Mouse (Mus musculus) embryonic facial prominence, embryonic 13.5 days (tissue): ENCODE data around the gene Ptpn5. TPM values are rescaled to one million over a fixed set of nuclear protein-coding genes. Genes with fewer than 3 reads are reported as not detected.
A peak's percentile ranks its signal among the peaks of the same experiment; 100 is the strongest.

Experiments
- ATAC-seq: fragments of 200-750 bp; cut with Nextera tagmentation; 2 replicates; pipeline ENCODE4 v1.8.0; 2017; ENCODE audit warnings: low read depth; ENCODE audit not compliant: insufficient number of reproducible peaks, insufficient read depth, low FRiP score, low TSS enrichment
- H3K27ac ChIP-seq: fragments of 300-500 bp; sonication (generic); 2 replicates; pipeline ENCODE4 v1.5.1; 2015; ENCODE audit warnings: moderate library complexity, mild to moderate bottlenecking, inconsistent platforms
- H3K27me3 ChIP-seq: fragments of 300-500 bp; sonication (generic); 2 replicates; pipeline ENCODE4 v1.6.1; 2015; ENCODE audit warnings: mild to moderate bottlenecking, inconsistent platforms
- H3K36me3 ChIP-seq: fragments of 300-500 bp; sonication (generic); 2 replicates; pipeline ENCODE4 v1.6.1; 2015; ENCODE audit warnings: mild to moderate bottlenecking, inconsistent platforms
- H3K4me1 ChIP-seq: fragments of 300-500 bp; sonication (generic); 2 replicates; pipeline ENCODE4 v1.6.1; 2015; ENCODE audit warnings: inconsistent platforms
- H3K4me2 ChIP-seq: fragments of 300-500 bp; sonication (generic); 2 replicates; pipeline ENCODE4 v1.6.1; 2015; ENCODE audit warnings: moderate library complexity, mild to moderate bottlenecking, inconsistent platforms
- H3K4me3 ChIP-seq: fragments of 300-500 bp; sonication (generic); 2 replicates; pipeline ENCODE4 v1.5.1; 2015; ENCODE audit warnings: mild to moderate bottlenecking, inconsistent platforms
- H3K9ac ChIP-seq: fragments of 300-500 bp; sonication (generic); 2 replicates; pipeline ENCODE4 v1.6.1; 2015; ENCODE audit warnings: mild to moderate bottlenecking, inconsistent platforms
- H3K9me3 ChIP-seq: fragments of 300-500 bp; sonication (generic); 2 replicates; pipeline ENCODE4 v1.6.1; 2016; ENCODE audit warnings: inconsistent platforms
- WGBS: fragments of 180-500 bp; shearing (Covaris S2); methylation state at CpG from one replicate; pipeline ENCODE4 v1.1.7; 2015; ENCODE audit warnings: mixed read lengths; 5-methylcytosine and 5-hydroxymethylcytosine counted together
- polyA plus RNA-seq: library from polyadenylated mRNA; unstranded; fragments of >200 nt; fragmentation: Nextera tagmentation; extraction: Ambion mirVana; gene quantifications from 2 replicates; pipeline ENCODE4 v1.2.1, GENCODE M21; 2015

Gene Ptpn5
- polyA plus RNA-seq, 1 experiment from 2014 or later: 1.5 TPM

- H3K27me3 ChIP-seq: no peaks in the 10 kb centered on the region
- ATAC-seq: no peak
- WGBS: 61% methylated on average over 3 of the region's 3 CpGs
Measured at GRCm38 (mm10) chr7:47080868-47081267, 52.6 kb downstream of the Ptpn5 start.

GRCm38 (mm10) chr7:47077451-47077850, 56.0 kb downstream of the Ptpn5 start:
- no peak overlapping the region for H3K9ac ChIP-seq
- H3K27me3 ChIP-seq: no peaks in the 10 kb centered on the region
- WGBS: 75% methylated on average over 8 of the region's 8 CpGs

More at GRCm38 (mm10) chr7:47080868-47081267, 52.6 kb downstream of the Ptpn5 start:
- no peak overlapping the region for H3K4me2 ChIP-seq
- H3K27ac ChIP-seq: no peak overlapping the region
- no peaks in the 10 kb centered on the region for H3K36me3 ChIP-seq
- no peak overlapping the region for H3K4me3 ChIP-seq
- no peaks in the 10 kb centered on the region for H3K4me1 ChIP-seq
- H3K9ac ChIP-seq: 0 out of 2 replicates have a peak overlapping the region, but pooled peaks have one; percentile 27
- H3K9me3 ChIP-seq: no peaks in the 10 kb centered on the region

GRCm38 (mm10) chr7:47076729-47077128, 56.8 kb downstream of the Ptpn5 start:
- Histone ChIP-seq H3K4me3 (no peak overlapping the region), H3K27ac (no peak overlapping the region), H3K27me3 (no peaks in the 10 kb centered on the region), H3K4me2 (no peak overlapping the region), H3K36me3 (no peaks in the 10 kb centered on the region), H3K9ac (no peak overlapping the region), H3K4me1 (peaks cover 6% of the 10 kb centered on the region; the same call in 1 of the 2 replicates), H3K9me3 (no peaks in the 10 kb centered on the region)
- ATAC-seq: no peak
- WGBS: 62% methylated on average over 3 of the region's 3 CpGs

More at GRCm38 (mm10) chr7:47077451-47077850, 56.0 kb downstream of the Ptpn5 start:
- no peaks in the 10 kb centered on the region for H3K36me3 ChIP-seq
- no peak overlapping the region for H3K4me2 ChIP-seq
- no peak overlapping the region for H3K4me3 ChIP-seq
- H3K27ac ChIP-seq: no peak overlapping the region
- peaks cover 6% of the 10 kb centered on the region; the same call in 1 of the 2 replicates for H3K4me1 ChIP-seq
- no peak for ATAC-seq
- H3K9me3 ChIP-seq: no peaks in the 10 kb centered on the region

GRCm38 (mm10) chr7:47076193-47076592, 57.3 kb downstream of the Ptpn5 start:
- no peak overlapping the region for H3K9ac ChIP-seq
- no peaks in the 10 kb centered on the region for H3K9me3 ChIP-seq
- no peaks in the 10 kb centered on the region for H3K27me3 ChIP-seq
- no peak for ATAC-seq
- H3K4me1 ChIP-seq: peaks cover 6% of the 10 kb centered on the region; the same call in 1 of the 2 replicates
- H3K4me3 ChIP-seq: no peak overlapping the region
- H3K27ac ChIP-seq: no peak overlapping the region
- 77% methylated on average over 6 of the region's 6 CpGs for whole genome bisulfite sequencing
- no peaks in the 10 kb centered on the region for H3K36me3 ChIP-seq
- H3K4me2 ChIP-seq: no peak overlapping the region

- Histone ChIP-seq H3K4me2 (no peak overlapping the region), H3K27me3 (no peaks in the 10 kb centered on the region), H3K36me3 (no peaks in the 10 kb centered on the region), H3K27ac (no peak overlapping the region), H3K4me3 (no peak overlapping the region), H3K4me1 (peaks cover 6% of the 10 kb centered on the region; the same call in 1 of the 2 replicates), H3K9me3 (no peaks in the 10 kb centered on the region), H3K9ac (no peak overlapping the region)
- 44% methylated on average over 18 of the region's 18 CpGs for WGBS
- ATAC-seq: no peak
Measured at GRCm38 (mm10) chr7:47073536-47074521, 59.7 kb downstream of the Ptpn5 start.

- H3K9me3 ChIP-seq: no peaks in the 10 kb centered on the region
- no peaks in the 10 kb centered on the region for H3K27me3 ChIP-seq
- no peak overlapping the region for H3K9ac ChIP-seq
- H3K4me1 ChIP-seq: peaks cover 6% of the 10 kb centered on the region; the same call in 1 of the 2 replicates
- no peak overlapping the region for H3K27ac ChIP-seq
- H3K36me3 ChIP-seq: no peaks in the 10 kb centered on the region
- WGBS: 73% methylated on average over 5 of the region's 5 CpGs
- no peak overlapping the region for H3K4me2 ChIP-seq
- no peak overlapping the region for H3K4me3 ChIP-seq
- ATAC-seq: no peak
Measured at GRCm38 (mm10) chr7:47072551-47072950, 60.9 kb downstream of the Ptpn5 start.

- H3K4me3 ChIP-seq: no peak overlapping the region
- H3K36me3 ChIP-seq: no peaks in the 10 kb centered on the region
- no peak for ATAC-seq
- H3K27me3 ChIP-seq: no peaks in the 10 kb centered on the region
- H3K9ac ChIP-seq: no peak overlapping the region
- 58% methylated on average over 5 of the region's 5 CpGs for WGBS
- H3K9me3 ChIP-seq: no peaks in the 10 kb centered on the region
- no peaks in the 10 kb centered on the region for H3K4me1 ChIP-seq
- no peak overlapping the region for H3K27ac ChIP-seq
- no peak overlapping the region for H3K4me2 ChIP-seq
Measured at GRCm38 (mm10) chr7:47067879-47068278, 65.6 kb downstream of the Ptpn5 start.

- H3K27ac ChIP-seq: no peak overlapping the region
- H3K4me3 ChIP-seq: no peak overlapping the region
- no peaks in the 10 kb centered on the region for H3K36me3 ChIP-seq
- no peak overlapping the region for H3K9ac ChIP-seq
- no peaks in the 10 kb centered on the region for H3K9me3 ChIP-seq
- H3K4me1 ChIP-seq: no peaks in the 10 kb centered on the region
- ATAC-seq: no peak
- no peaks in the 10 kb centered on the region for H3K27me3 ChIP-seq
- no peak overlapping the region for H3K4me2 ChIP-seq
- WGBS: 73% methylated on average over 3 of the region's 3 CpGs
Measured at GRCm38 (mm10) chr7:47066942-47067341, 66.5 kb downstream of the Ptpn5 start.

- Histone ChIP-seq H3K36me3 (no peaks in the 10 kb centered on the region), H3K4me2 (no peak overlapping the region), H3K9me3 (no peaks in the 10 kb centered on the region), H3K4me3 (no peak overlapping the region), H3K27me3 (no peaks in the 10 kb centered on the region), H3K4me1 (no peaks in the 10 kb centered on the region), H3K27ac (no peak overlapping the region), H3K9ac (no peak overlapping the region)
- 83% methylated on average over 5 of the region's 5 CpGs for WGBS
- no peak for ATAC-seq
Measured at GRCm38 (mm10) chr7:47061560-47061959, 71.9 kb downstream of the Ptpn5 start.

- no peaks in the 10 kb centered on the region for H3K36me3 ChIP-seq
- H3K4me2 ChIP-seq: no peak overlapping the region
- no peak overlapping the region for H3K9ac ChIP-seq
- no peak for ATAC-seq
- H3K9me3 ChIP-seq: no peaks in the 10 kb centered on the region
- H3K27ac ChIP-seq: no peak overlapping the region
- no peaks in the 10 kb centered on the region for H3K4me1 ChIP-seq
- 74% methylated on average over 7 of the region's 7 CpGs for WGBS
- no peak overlapping the region for H3K4me3 ChIP-seq
- no peaks in the 10 kb centered on the region for H3K27me3 ChIP-seq
Measured at GRCm38 (mm10) chr7:47059339-47059738, 74.1 kb downstream of the Ptpn5 start.

- no peak overlapping the region for H3K27ac ChIP-seq
- no peaks in the 10 kb centered on the region for H3K27me3 ChIP-seq
- no peak for ATAC-seq
- no peaks in the 10 kb centered on the region for H3K9me3 ChIP-seq
- WGBS: 82% methylated on average over 4 of the region's 4 CpGs
- H3K9ac ChIP-seq: no peak overlapping the region
- no peak overlapping the region for H3K4me3 ChIP-seq
- peaks cover 14% of the 10 kb centered on the region for H3K4me1 ChIP-seq
- H3K4me2 ChIP-seq: no peak overlapping the region
- H3K36me3 ChIP-seq: peaks cover 6% of the 10 kb centered on the region; the same call in 1 of the 2 replicates
Measured at GRCm38 (mm10) chr7:47056273-47056672, 77.2 kb downstream of the Ptpn5 start.

GRCm38 (mm10) chr7:47055744-47056143, 77.7 kb downstream of the Ptpn5 start:
- H3K27ac ChIP-seq: no peak overlapping the region
- H3K4me1 ChIP-seq: peaks cover 17% of the 10 kb centered on the region
- no peaks in the 10 kb centered on the region for H3K27me3 ChIP-seq
- ATAC-seq: no peak
- no peaks in the 10 kb centered on the region for H3K9me3 ChIP-seq
- H3K36me3 ChIP-seq: peaks cover 6% of the 10 kb centered on the region; the same call in 1 of the 2 replicates
- H3K4me2 ChIP-seq: no peak overlapping the region
- H3K9ac ChIP-seq: no peak overlapping the region
- 78% methylated on average over 9 of the region's 9 CpGs for WGBS
- no peak overlapping the region for H3K4me3 ChIP-seq
